Mouse (Mus musculus) c-Kit-positive CD71-positive TER-119-positive erythroid progenitor cells, embryonic 14.5 days (primary cell): ENCODE data around the gene Ifi204.
"Not testable (repeated sequence)": the region's sequence is repeated elsewhere in the genome, so short reads cannot be mapped to it uniquely, and the experiment has no call there.

Experiments used
- DNase-seq: peaks from one replicate; pipeline ENCODE4 v3.0.0-alpha.2; 2013; ENCODE audit warnings: low spot score

Gene Ifi204

DNA sequence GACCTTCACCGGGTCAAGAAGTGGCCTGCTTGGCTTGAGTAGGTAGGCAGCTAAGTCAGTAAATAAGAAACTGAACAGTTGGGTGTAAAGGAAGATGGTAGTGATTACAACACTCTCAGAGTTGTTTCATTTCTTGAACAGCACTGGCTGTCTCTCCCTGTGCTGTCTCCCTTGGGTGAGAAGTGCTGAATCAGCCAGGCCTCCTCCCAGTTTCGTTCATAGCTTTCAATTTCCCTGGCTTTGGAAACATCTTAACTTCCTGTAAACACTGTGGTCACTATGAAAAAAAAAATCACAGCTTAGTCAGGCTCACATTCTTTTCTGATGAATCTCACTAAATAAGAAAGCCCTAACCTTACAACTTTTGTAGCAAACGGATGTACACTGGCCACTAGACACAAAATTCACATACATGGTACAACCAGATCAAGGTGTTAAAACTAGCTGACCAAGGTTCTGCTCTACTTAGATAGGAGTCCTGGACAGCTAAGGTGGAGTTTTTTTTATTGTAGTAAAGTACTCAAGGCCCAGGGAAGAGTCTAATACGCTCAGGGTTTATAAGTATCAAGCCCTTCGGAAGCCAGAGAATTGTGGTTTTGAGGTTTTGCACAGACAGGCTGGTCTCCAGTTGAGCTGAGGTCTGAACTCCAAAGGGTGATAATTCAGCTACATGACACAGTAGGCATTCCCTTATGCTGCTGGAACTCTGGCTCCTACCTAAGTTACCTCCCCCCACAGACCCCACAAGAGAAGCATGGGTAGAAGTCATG, at the start of gene Ifi204:
Gene Ifi204, minus strand, starts transcription at position 96 of the 770 bp plus-strand sequence.
- DNase-seq: not testable (repeated sequence)

DNA sequence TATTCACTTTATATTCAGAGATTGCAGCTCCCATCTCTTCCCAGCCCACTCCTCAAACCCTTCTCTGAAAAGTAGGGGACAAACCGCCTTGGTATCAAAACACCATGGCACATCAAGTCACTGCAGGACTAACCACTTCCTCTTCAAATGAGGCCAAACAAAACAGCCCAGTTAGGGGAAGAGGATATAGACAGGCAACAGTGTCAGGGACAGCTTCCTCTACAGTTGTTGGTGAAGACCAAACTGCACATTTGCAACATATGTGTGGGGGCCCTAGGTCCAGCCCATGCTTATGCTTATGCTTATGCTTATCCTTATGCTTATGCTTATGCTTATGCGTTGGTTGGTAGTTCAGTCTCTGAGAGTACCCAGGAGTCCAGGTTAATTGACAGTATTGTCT, 42.6 kb upstream of the Ifi204 start:
- DNase-seq: not testable (repeated sequence)

DNA sequence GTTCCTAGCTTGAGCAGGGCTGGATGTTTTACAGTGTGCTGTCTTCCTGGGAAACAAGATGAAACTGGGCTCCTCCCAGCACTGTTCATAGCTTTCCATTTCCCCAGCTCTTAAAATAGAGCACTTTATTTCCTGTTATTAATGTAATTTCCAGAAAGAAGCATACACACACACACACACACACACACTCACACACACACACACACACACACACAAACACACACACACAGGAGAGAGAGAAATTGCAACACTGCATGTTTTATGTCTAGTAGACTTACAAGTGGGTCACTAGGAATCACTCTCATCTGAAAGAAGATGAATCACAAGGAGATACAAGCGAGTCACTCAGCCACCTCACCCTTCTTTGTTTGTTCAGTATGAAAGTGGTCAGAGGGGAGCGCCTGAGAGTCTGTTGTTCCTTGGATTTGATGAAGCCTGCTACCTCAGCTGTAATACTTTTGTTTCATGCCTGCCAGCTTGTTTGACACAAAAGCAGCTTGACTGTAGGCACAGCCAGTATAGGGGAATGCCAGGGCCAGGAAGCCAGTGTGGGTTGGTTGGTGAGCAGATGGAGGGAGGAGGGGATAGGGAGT, 36.0 kb upstream of the Ifi204 start:
- not testable (repeated sequence) for DNase-seq

DNA sequence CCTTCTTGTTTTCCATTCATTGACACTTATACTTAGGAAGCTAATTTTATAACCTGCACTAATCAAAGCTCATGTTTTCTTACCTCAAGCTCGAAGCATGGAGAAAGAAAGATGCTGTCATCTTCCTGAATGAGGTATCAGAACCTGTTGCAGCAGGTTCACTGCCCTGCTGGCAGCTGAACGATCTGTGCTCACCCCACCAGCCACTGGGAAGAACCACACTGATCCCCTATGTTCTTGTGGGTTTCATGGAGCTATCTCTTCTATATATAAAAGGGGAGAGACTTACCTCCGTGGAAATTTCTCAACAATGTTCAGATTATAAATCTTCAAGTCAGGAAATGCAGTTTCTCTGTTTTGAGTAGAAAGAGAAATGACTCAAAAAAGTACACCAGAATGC, 35.5 kb upstream of the Ifi204 start:
- DNase-seq: not testable (repeated sequence)

DNA sequence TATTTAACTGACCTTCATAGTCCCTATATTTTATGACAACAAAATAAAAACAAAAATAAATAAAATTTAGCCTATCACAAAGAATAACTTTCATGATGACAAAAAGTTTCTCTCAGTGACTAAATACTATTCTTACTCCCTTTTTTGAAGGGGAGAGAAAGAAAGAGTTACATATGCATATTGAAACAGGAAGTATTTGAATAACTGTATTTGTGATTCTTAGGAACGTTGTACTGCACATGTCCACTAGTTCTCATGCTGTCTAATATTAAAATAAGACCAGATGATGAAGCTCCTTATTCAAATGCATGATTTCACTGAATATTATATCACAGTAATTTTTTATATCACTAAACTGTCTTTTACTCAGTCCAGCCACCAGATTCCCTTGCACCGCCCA, 35.0 kb upstream of the Ifi204 start:
- DNase-seq: not testable (repeated sequence)

DNA sequence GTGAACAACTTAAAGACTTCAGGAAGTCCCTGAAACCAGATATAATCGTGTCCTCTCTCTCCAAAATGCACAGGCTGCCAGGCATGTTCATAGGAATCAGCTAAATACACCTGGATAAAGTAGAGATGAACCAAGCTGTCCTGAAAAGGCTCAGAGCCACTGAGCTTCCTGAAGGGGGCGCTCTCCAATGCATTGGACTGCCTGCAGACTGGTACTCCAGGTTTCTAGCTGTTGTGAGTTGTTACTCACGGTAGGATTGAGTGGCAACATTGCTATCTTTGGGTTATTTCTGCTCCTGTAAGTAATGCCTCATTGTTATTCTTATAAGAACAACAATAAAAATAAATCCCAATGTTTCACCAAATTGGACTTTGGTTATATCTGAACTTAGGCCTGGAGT, 6.7 kb upstream of the Ifi204 start:
- not testable (repeated sequence) for DNase-seq

DNA sequence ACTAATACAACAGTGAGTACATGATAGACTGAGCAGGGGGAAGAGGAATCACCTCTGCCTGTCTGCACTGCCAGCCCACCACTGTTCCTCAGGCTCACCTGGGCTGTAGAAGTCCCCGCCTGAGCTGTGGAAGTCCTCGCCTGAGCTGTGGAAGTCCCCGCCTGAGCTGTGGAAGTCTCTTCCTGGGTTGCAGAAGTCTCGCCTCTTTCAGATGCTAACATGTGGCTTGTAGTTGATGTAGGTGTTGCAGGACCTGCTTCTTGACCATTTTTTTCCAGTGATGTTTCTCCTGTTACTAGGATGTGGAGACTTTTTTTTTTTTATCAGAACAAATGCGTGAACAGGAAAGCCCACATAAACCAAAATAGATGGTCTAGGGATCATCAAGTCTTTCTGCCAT, 6.7 kb downstream of the Ifi204 start:
- not testable (repeated sequence) for DNase-seq

DNA sequence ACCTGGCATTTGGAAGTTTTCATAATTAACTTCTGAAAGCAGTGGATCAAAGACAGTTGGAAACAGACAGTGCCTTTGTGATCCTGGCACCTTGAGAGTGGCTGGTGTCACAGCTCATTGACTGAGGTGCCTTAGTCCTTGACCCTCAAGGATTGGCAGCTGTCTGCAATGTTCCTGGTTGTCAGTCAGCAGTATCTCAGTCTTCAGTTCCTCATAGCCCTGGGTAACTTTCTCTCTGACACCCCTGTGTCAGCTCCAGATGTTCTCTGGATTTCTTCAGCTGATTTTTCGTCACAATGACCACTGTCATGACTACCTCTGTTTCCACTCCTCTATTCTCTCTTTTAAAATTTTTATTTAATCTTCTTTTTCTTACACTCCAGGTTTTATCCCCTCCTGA, 24.5 kb downstream of the Ifi204 start:
- no peak for DNase-seq

DNA sequence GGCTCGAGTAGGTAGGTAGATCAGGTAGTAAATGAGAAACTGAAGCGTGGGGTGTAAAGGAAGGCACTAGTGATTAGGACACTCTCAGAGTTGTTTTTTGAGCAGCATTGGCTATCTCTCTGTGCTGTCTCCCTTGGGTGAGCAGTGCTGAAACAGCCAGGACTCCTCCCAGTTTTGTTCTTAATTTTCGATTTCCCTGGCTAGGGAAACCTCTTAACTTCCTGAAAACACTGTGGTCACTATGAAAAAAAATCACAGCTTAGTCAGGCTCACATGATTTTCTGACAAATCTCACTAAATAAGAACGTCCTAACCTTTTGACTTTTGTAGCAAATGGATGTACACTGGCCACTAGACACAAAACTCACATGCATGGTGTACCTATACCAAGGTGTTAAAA, 25.1 kb downstream of the Ifi204 start, which contains the start of gene Ifi207:
Gene Ifi207, minus strand, starts transcription at position 92 of the 400 bp plus-strand sequence.
- no peak for DNase-seq

DNA sequence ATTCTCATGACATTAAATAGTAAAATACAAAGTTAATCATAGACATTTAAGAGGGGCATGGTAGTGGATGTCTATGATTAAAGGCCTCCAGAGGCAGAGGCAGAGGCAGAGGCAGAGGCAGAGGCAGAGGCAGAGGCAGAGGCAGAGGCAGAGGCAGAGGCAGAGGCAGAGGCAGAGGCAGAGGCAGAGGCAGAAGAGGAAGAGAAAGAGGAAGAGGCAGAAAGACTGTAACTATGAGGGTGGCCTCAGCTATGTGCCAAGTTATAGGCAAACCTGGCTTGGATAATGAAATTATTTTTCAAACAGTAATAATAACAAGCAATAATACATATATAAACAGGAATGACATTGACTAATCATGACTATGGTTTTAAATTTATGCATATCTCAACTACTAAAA, 26.2 kb downstream of the Ifi204 start:
- DNase-seq: no peak

DNA sequence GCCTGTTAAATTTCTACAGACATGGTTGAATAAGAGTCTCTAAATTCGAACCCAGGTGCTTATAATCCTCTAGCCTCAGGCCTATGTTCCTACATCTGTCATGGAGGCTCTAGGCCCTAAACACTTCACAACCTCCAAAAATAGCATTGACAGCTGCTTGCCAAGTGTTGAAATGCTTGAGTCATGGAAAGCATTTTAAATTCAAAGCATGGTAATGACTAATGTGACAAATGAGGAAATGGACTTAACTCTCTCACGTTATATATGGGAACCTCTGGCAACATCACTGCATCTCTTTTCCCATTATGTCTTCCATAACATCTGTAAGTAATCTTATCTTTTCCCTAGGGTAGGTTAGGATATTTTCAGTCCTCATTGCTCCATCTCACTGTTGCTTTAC, 29.8 kb downstream of the Ifi204 start:
- no peak for DNase-seq

DNA sequence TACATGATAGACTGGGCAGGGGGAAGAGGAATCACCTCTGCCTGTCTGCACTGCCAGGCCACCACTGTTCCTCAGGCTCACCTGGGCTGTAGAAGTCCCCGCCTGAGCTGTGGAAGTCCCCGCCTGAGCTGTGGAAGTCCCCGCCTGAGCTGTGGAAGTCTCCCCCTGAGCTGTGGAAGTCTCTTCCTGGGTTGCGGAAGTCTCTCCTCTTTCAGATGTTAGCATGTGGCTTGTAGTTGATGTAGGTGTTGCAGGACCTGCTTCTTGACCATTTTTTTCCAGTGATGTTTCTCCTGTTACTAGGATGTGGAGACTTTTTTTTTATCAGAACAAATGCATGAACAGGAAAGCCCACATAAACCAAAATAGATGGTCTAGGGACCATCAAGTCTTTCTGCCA, 31.7 kb downstream of the Ifi204 start:
- DNase-seq: not testable (repeated sequence)

DNA sequence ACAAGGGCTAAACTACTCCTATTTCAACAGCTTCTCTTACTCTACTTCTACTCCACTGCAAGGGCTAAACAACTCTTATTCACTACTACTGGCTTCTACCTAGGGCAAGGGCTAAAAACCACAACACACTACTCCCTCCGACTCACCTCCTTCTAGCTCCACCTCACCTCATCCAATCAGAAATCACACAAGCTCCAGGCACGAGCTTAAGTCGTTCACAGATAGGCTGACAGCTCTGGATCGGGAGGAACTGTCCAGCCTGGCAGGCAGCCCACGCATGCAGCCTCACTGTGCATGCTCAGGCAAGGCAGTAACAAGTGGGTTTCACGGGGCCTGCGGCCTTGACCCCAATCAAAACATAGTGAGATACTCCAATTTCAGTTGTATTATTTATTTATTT, 33.5 kb downstream of the Ifi204 start:
- DNase-seq: no peak
